Mouse (Mus musculus) olfactory bulb, adult 2 months (tissue): ENCODE data around the gene Lrrc8e. TPM values are rescaled to one million over a fixed set of nuclear protein-coding genes. Genes with fewer than 3 reads are reported as not detected.

Experiments
- H3K27ac ChIP-seq: fragments of 200-500 bp; 2 replicates; pipeline ENCODE4 v1.5.1; 2012; ENCODE audit warnings: low read depth, low read length; ENCODE audit not compliant: insufficient read depth
- H3K4me1 ChIP-seq: fragments of 200-500 bp; 2 replicates; pipeline ENCODE4 v1.6.1; 2012; ENCODE audit warnings: low read length; ENCODE audit not compliant: control insufficient read depth, insufficient read depth
- H3K4me3 ChIP-seq: fragments of 200-500 bp; 2 replicates; pipeline ENCODE4 v1.5.1; 2012; ENCODE audit warnings: mild to moderate bottlenecking, low read depth, low read length, moderate library complexity; ENCODE audit not compliant: insufficient read depth
- CTCF ChIP-seq: fragments of 200-500 bp; IDR thresholded peaks from 2 replicates; pipeline ENCODE4 v1.5.1; 2012; ENCODE audit warnings: low read depth, mild to moderate bottlenecking, low read length, moderate library complexity; ENCODE audit not compliant: insufficient read depth
- POLR2A ChIP-seq: fragments of 200-500 bp; IDR thresholded peaks from 2 replicates; pipeline ENCODE4 v1.6.1; 2012; ENCODE audit warnings: mild to moderate bottlenecking, low read depth, low read length, moderate library complexity; ENCODE audit not compliant: insufficient read depth
- WGBS: fragments of 180-500 bp; shearing (Covaris S2); methylation state at CpG from one replicate; pipeline ENCODE4 v1.1.7; 2018; 5-methylcytosine and 5-hydroxymethylcytosine counted together
- polyA plus RNA-seq: library from polyadenylated mRNA; stranded (reverse); fragments of >200 nt; gene quantifications from 2 replicates; pipeline ENCODE4 v1.2.4, GENCODE M21; 2012; ENCODE audit warnings: low replicate concordance; ENCODE audit not compliant: missing spikeins, insufficient read depth, insufficient read length

Gene Lrrc8e
- polyA plus RNA-seq, 1 experiment: not detected

GRCm38 (mm10) chr8:4276111-4276465 is 49.5 kb downstream of the Lrrc8e start:
- Histone ChIP-seq H3K27ac (peak overlapping the region; percentile 86), H3K4me3 (peak overlapping the region; percentile 79), H3K4me1 (no peaks in the 10 kb centered on the region)
- TF ChIP-seq CTCF (no peak), POLR2A (no peak)
- 22% methylated on average over 9 of the region's 9 CpGs for WGBS

Other genes with a start within 250 kb of the Lrrc8e start
- not detected in 2 replicates for gene Cd209f, start 121.0 kb upstream of the Lrrc8e start, polyA plus RNA-seq
- not detected in 2 replicates for gene Cd209g, start 92.7 kb upstream of the Lrrc8e start, polyA plus RNA-seq
- gene Evi5l, start 60.3 kb upstream of the Lrrc8e start, polyA plus RNA-seq: not detected in 2 replicates
- not detected in 2 replicates for gene Prr36, start 9.4 kb upstream of the Lrrc8e start, polyA plus RNA-seq
- gene Map2k7, start 11.9 kb downstream of the Lrrc8e start, polyA plus RNA-seq: not detected in 2 replicates
- not detected in 2 replicates for gene Gm49320, start 12.0 kb downstream of the Lrrc8e start, polyA plus RNA-seq
- not detected in 2 replicates for gene Tgfbr3l, start 21.4 kb downstream of the Lrrc8e start, polyA plus RNA-seq
- gene Snapc2, start 26.3 kb downstream of the Lrrc8e start, polyA plus RNA-seq: not detected in 2 replicates
- gene Ctxn1, start 32.4 kb downstream of the Lrrc8e start, polyA plus RNA-seq: not detected in 2 replicates
- not detected in 2 replicates for gene Timm44, start 49.1 kb downstream of the Lrrc8e start, polyA plus RNA-seq
- 506 TPM in 1 of 2 replicates, not detected in the other for gene Ccl25, start 98.4 kb downstream of the Lrrc8e start, polyA plus RNA-seq
- gene Elavl1, start 98.6 kb downstream of the Lrrc8e start, polyA plus RNA-seq: 138 TPM in 1 of 2 replicates, not detected in the other